21 mouse cellular contexts compared by ENCODE assay signal in genomic region chr4:130125935-130126334, GRCm38 (mm10). TPM values are rescaled to one million over a fixed set of nuclear protein-coding genes. Genes with fewer than 3 reads are reported as not detected.
DNase-seq lines count a peak whose midpoint lies in the region; ATAC-seq and TF ChIP-seq lines count a peak whose summit lies in the region.
"Had no signal": no experiment of that assay in that cellular context is flagged by ENCODE, and none has a peak within 500 bp of the region (broad histone marks: within the 10 kb centered on the region; RNA-seq: fewer than 3 reads in every experiment).

No protein-coding gene starts in this region.

- TF ChIP-seq POLR2A in kidney, adult 2 months (IDR thresholded peaks at IDR 0.05; ENCODE audit: low read depth, low read length), result no peak

- peaks cover 2% of the 10 kb centered on the region; the same call in 1 of the 2 replicates for H3K36me3 ChIP-seq in kidney, adult 2 months (ENCODE audit: control insufficient read depth, insufficient read depth, low read length)
- H3K36me3 ChIP-seq in limb, embryonic 10.5 days, result peaks cover 76% of the 10 kb centered on the region

- H3K4me1 ChIP-seq in kidney, adult 2 months (ENCODE audit: control insufficient read depth, insufficient read depth, low read length), result peaks cover 19% of the 10 kb centered on the region
- H3K4me1 ChIP-seq in limb, embryonic 10.5 days, result peaks cover 25% of the 10 kb centered on the region
- H3K4me1 ChIP-seq: forebrain, embryonic 13.5 days had no signal

- no peak for TF ChIP-seq CTCF in kidney, adult 2 months (conservative IDR thresholded peaks at IDR 0.05; ENCODE audit: insufficient read depth, insufficient read length, low read depth, low read length)

- 78% methylated on average over 5 of the region's 5 CpGs for WGBS in kidney, adult 2 months
- 47% methylated on average over 5 of the region's 5 CpGs for WGBS in limb, embryonic 10.5 days

- no peak overlapping the region for H3K4me3 ChIP-seq in kidney, adult 2 months (ENCODE audit: insufficient read depth, low read depth, low read length)
- H3K4me3 ChIP-seq in limb, embryonic 10.5 days, result no peak overlapping the region
- H3K4me3 ChIP-seq: forebrain, embryonic 13.5 days; intestine, embryonic 15.5 days; megakaryocyte, embryonic 14.5 days had no signal

- no peaks in the 10 kb centered on the region for H3K27me3 ChIP-seq in kidney, adult 2 months (replicated peaks; ENCODE audit: control insufficient read depth, insufficient read depth, low read length)
- no peaks in the 10 kb centered on the region for H3K27me3 ChIP-seq in limb, embryonic 10.5 days (ENCODE audit: low read depth, poor library complexity, severe bottlenecking)
- H3K27me3 ChIP-seq: forebrain, embryonic 13.5 days; intestine, embryonic 15.5 days had no signal

- no peak overlapping the region for H3K27ac ChIP-seq in kidney, adult 2 months (ENCODE audit: insufficient read depth, low read depth, low read length)
- peak overlapping the region; percentile 32; the same call in 1 of the 2 replicates for H3K27ac ChIP-seq in limb, embryonic 10.5 days
- H3K27ac ChIP-seq: forebrain, embryonic 13.5 days; hindbrain, embryonic 14.5 days; intestine, embryonic 15.5 days had no signal

- H3K9me3 ChIP-seq in limb, embryonic 10.5 days (replicated peaks), result no peaks in the 10 kb centered on the region
- H3K9me3 ChIP-seq: forebrain, embryonic 13.5 days; G1E; intestine, embryonic 15.5 days; megakaryocyte, embryonic 14.5 days had no signal

- DNase-seq in kidney, postnatal 10 days, result peak; percentile 9
- DNase-seq in kidney, adult 2 months, result no peak
- DNase-seq in adipocyte (ENCODE audit: low spot score), result peak; percentile 78
- DNase-seq in adrenal gland, postnatal 36 days, result peak; percentile 71 to 76
- DNase-seq in limb, embryonic 10.5 days (ENCODE audit: low spot score), result no peak
- DNase-seq in cerebellum, adult 11-12 months, result no peak
- DNase-seq: cerebellum, adult 8-10 months; heart, postnatal 14 days; kidney, postnatal 4 days; layer of hippocampus, adult 9-11 months; lung, adult 2 months; thymus, postnatal 14 days had no signal

- no peak for ATAC-seq in megakaryocyte-erythroid progenitor cell, adult 5-6 weeks (replicated peaks; ENCODE audit: low FRiP score, low TSS enrichment, poor library complexity, severe bottlenecking)
- ATAC-seq: forebrain, embryonic 13.5 days; intestine, embryonic 15.5 days had no signal

RNA-seq across cellular contexts. Expression of gene Hcrtr1, which starts 13.2 kb away (rescaled TPM):
- polyA plus RNA-seq in kidney, adult 2 months (2012; rRNA removed), result 0.54 and 0.56 TPM in 2 replicates
- under 1 TPM; 0.40 to 0.46 TPM for total RNA-seq in adrenal gland, postnatal 36 days (2021)
- polyA plus RNA-seq in limb, embryonic 10.5 days (2016; fragmentation: Nextera tagmentation; extraction: Ambion mirVana), result 0.18 TPM in 1 of 2 replicates, not detected in the other
- total RNA-seq in megakaryocyte-erythroid progenitor cell, adult 5-6 weeks (2014; fragmentation: Nextera tagmentation), result not detected in 2 replicates
- total RNA-seq in megakaryocyte-erythroid progenitor cell, adult 5-6 weeks (2017), result not detected in 2 replicates
- total RNA-seq: G1E; granulocyte monocyte progenitor cell, adult 5-6 weeks had no signal
- polyA plus RNA-seq: forebrain, embryonic 13.5 days; G1E; kidney, embryonic 14.5 days; limb, embryonic 11.5 days had no signal

RNA-seq across cellular contexts. Expression of gene Pef1, which starts 23.6 kb away (rescaled TPM):
- 129 and 139 TPM in 2 replicates for polyA plus RNA-seq in kidney, adult 2 months (2012; rRNA removed)
- 10 to 100 TPM; 74.4 to 84.0 TPM for total RNA-seq in adrenal gland, postnatal 36 days (2021)
- polyA plus RNA-seq in limb, embryonic 10.5 days (2016; fragmentation: Nextera tagmentation; extraction: Ambion mirVana), result 71.4 and 73.4 TPM in 2 replicates
- 27.0 and 57.4 TPM in 2 replicates for total RNA-seq in megakaryocyte-erythroid progenitor cell, adult 5-6 weeks (2014; fragmentation: Nextera tagmentation)
- 8.8 and 15.2 TPM in 2 replicates for total RNA-seq in megakaryocyte-erythroid progenitor cell, adult 5-6 weeks (2017)

RNA-seq across cellular contexts. Expression of gene Tinagl1, which starts 49.0 kb away (rescaled TPM):
- 118 and 133 TPM in 2 replicates for polyA plus RNA-seq in kidney, adult 2 months (2012; rRNA removed)
- total RNA-seq in adrenal gland, postnatal 36 days (2021), result 100 to 1,000 TPM; 103 to 217 TPM
- 8.0 and 8.1 TPM in 2 replicates for polyA plus RNA-seq in limb, embryonic 10.5 days (2016; fragmentation: Nextera tagmentation; extraction: Ambion mirVana)
- total RNA-seq in megakaryocyte-erythroid progenitor cell, adult 5-6 weeks (2014; fragmentation: Nextera tagmentation), result 2.7 and 15.3 TPM in 2 replicates
- total RNA-seq in megakaryocyte-erythroid progenitor cell, adult 5-6 weeks (2017), result 1.8 and 2.7 TPM in 2 replicates

Comparison
In these comparisons a context has a peak if more than half of its experiments do, and no peak if none do; other contexts are left out.
1. DNase-seq: peak in kidney, postnatal 10 days (single experiment), adipocyte (single experiment) and adrenal gland, postnatal 36 days (2 of 2); none in kidney, adult 2 months (single experiment), limb, embryonic 10.5 days (single experiment) and cerebellum, adult 11-12 months (single experiment).
2. RNA of gene Tinagl1, which starts 49.0 kb away (total RNA-seq): 103 to 217 TPM in adrenal gland, postnatal 36 days; 1.8 to 15.3 TPM in megakaryocyte-erythroid progenitor cell, adult 5-6 weeks; every median in the first group is over 4 times any median in the second.